Mouse (Mus musculus): ENCODE results near the gene Nmbr.

- TF ChIP-seq POLR2A (IDR thresholded peaks at IDR 0.05; ENCODE audit: control insufficient read depth in 1 of 2, insufficient read depth in 1 of 2, low read depth in 1 of 2, low read length in 2 of 2, poor library complexity in 1 of 2) (no peak), NRF1 (IDR thresholded peaks at IDR 0.05; ENCODE audit: insufficient read depth, low read depth, low read length, poor library complexity, severe bottlenecking) (no peak), POLR2AphosphoS2 (IDR thresholded peaks at IDR 0.05; ENCODE audit: low read length) (no peak), CTCF (IDR thresholded peaks at IDR 0.05 in 2 of 3, conservative IDR thresholded peaks at IDR 0.05 in 1 of 3; ENCODE audit: control insufficient read depth in 1 of 3, insufficient read depth in 1 of 3, low read depth in 2 of 3, low read length in 3 of 3, poor library complexity in 1 of 3, severe bottlenecking in 1 of 3) (no peak), POLR2AphosphoS5 (IDR thresholded peaks at IDR 0.05; ENCODE audit: borderline replicate concordance, low read depth, low read length) (no peak), BHLHE40 (IDR thresholded peaks at IDR 0.05; ENCODE audit: borderline replicate concordance, low read depth, low read length) (no peak), MAX (IDR thresholded peaks at IDR 0.05; ENCODE audit: low read length) (no peak)
Measured at GRCm38 (mm10) chr10:14774499-14774898, 69.1 kb downstream of the Nmbr start.

Data from MEL (cell line).